Mouse (Mus musculus) ES-Bruce4 (cell line): Measurements from ENCODE around the gene Rgs3. TPM values are rescaled to one million over a fixed set of nuclear protein-coding genes. Genes with fewer than 3 reads are reported as not detected.
A peak's percentile ranks its signal among the peaks of the same experiment; 100 is the strongest.

Source experiments
- H3K27ac ChIP-seq: 2 replicates; pipeline ENCODE4 v1.5.1; 2012; ENCODE audit warnings: low read length, inconsistent platforms; ENCODE audit not compliant: insufficient read depth
- H3K27me3 ChIP-seq: 2 replicates; pipeline ENCODE4 v1.6.1; 2012; ENCODE audit warnings: mild to moderate bottlenecking, low read length, inconsistent platforms; ENCODE audit not compliant: control insufficient read depth, poor library complexity, insufficient read depth, severe bottlenecking
- H3K36me3 ChIP-seq: 2 replicates; pipeline ENCODE4 v1.6.1; 2012; ENCODE audit warnings: inconsistent platforms, mild to moderate bottlenecking, low read length, moderate library complexity; ENCODE audit not compliant: control insufficient read depth, poor library complexity, insufficient read depth, severe bottlenecking
- H3K4me1 ChIP-seq: one replicate; pipeline ENCODE4 v1.8.1; 2011; ENCODE audit warnings: low read length; ENCODE audit not compliant: control insufficient read depth, insufficient read depth
- H3K4me3 ChIP-seq: 2 replicates; pipeline ENCODE4 v1.5.1; 2011; ENCODE audit warnings: low read depth, mild to moderate bottlenecking, low read length
- H3K9ac ChIP-seq: 2 replicates; pipeline ENCODE4 v1.6.1; 2012; ENCODE audit warnings: low read depth, mild to moderate bottlenecking, inconsistent platforms; ENCODE audit not compliant: poor library complexity, severe bottlenecking
- H3K9me3 ChIP-seq: replicated peaks from 2 replicates; pipeline ENCODE4 v1.6.1; 2012; ENCODE audit warnings: mild to moderate bottlenecking, low read length, inconsistent platforms; ENCODE audit not compliant: control insufficient read depth, poor library complexity, insufficient read depth, severe bottlenecking
- CTCF ChIP-seq: IDR thresholded peaks from one replicate; pipeline ENCODE4 v1.8.1; 2011; ENCODE audit warnings: low read depth, low read length
- EP300 ChIP-seq: IDR thresholded peaks from 2 replicates; pipeline ENCODE4 v1.6.1; 2011; ENCODE audit warnings: low read depth, low read length; ENCODE audit not compliant: insufficient read depth
- POLR2A ChIP-seq: IDR thresholded peaks from one replicate; pipeline ENCODE4 v1.8.1; 2011; ENCODE audit warnings: low read length; ENCODE audit not compliant: insufficient read depth
- polyA plus RNA-seq: library from polyadenylated mRNA; stranded (reverse); fragments of >200 nt; gene quantifications from 2 replicates; pipeline ENCODE4 v1.2.4, GENCODE M21; 2011; ENCODE audit warnings: low read depth; ENCODE audit not compliant: missing spikeins, insufficient read depth, insufficient read length

The Rgs3 gene
- polyA plus RNA-seq, 1 experiment = 15.3 TPM

DNA sequence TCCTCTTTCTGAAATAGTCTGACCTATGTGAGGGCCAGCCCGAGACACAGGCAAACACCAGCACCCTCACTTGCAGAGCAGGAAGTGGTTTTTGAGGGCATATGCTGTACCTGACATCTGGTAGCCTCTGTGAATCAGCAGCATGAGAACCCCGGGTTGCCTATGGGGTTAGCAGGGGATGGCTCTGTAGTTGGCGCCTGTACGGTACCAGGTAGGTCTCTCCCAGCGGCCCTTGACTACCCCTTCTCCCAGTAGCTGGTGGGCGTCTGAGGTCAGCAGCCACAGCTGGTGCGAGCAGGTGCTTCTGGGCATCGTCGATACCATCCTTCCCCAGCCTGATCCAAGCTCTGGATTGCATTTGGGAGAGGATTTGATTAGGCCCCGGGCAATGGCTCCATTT, 125.6 kb downstream of the Rgs3 start:
- Histone ChIP-seq H3K9me3 (no peaks in the 10 kb centered on the region), H3K36me3 (no peaks in the 10 kb centered on the region), H3K4me3 (no peak overlapping the region), H3K9ac (no peak overlapping the region), H3K4me1 (no peaks in the 10 kb centered on the region), H3K27ac (no peak overlapping the region), H3K27me3 (no peaks in the 10 kb centered on the region)
- no peak for TF ChIP-seq POLR2A
- no peak for TF ChIP-seq EP300
- TF ChIP-seq CTCF = no peak

DNA sequence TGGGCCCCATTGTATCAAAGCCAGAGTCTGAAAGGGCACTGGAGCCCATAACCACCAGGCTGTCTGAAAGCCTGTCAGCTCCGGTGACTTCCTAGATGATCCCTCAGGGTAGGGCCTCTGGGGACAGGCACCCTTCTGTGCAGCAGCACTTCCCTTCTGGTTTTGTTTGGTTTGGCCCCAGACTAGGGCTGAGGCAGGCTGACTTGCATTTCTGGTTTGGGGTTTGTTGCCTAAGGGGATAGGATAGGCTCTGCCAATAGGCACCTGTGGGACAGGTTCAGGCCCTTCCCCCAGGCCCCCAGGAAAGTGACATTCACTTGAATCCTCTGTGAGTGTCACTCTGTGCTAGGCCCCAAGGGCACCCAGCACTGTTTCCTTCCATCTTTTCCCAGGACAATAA, 127.1 kb downstream of the Rgs3 start:
- no peak for TF ChIP-seq CTCF
- TF ChIP-seq POLR2A = no peak
- TF ChIP-seq EP300 = no peak
- Histone ChIP-seq H3K27me3 (no peaks in the 10 kb centered on the region), H3K4me3 (no peak overlapping the region), H3K9me3 (no peaks in the 10 kb centered on the region), H3K4me1 (no peaks in the 10 kb centered on the region), H3K36me3 (no peaks in the 10 kb centered on the region), H3K9ac (no peak overlapping the region), H3K27ac (no peak overlapping the region)

DNA sequence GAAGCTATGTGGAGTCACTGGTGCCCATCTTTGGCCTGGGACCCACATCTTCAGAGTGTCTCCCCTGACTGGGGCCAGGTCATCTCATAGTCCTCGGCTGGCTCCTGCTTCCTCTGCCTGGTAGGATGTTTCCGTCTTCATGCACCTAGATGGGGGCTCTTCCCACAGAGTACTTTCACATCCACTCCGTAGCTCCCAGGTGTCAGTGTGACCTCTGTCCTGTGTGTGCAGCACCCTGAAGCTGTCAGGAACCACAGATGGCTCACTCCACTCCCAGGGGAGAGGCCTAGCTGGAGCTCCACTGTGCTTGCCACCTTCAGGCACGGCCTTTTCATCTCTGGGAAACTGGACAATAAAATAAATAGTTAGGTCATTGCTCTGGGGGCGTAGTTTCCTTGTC, 128.5 kb downstream of the Rgs3 start:
- Histone ChIP-seq H3K4me3 (no peak overlapping the region), H3K9ac (no peak overlapping the region), H3K36me3 (no peaks in the 10 kb centered on the region), H3K27ac (no peak overlapping the region), H3K9me3 (no peaks in the 10 kb centered on the region), H3K4me1 (no peaks in the 10 kb centered on the region), H3K27me3 (no peaks in the 10 kb centered on the region)
- TF ChIP-seq CTCF (no peak), POLR2A (no peak), EP300 (no peak)

DNA sequence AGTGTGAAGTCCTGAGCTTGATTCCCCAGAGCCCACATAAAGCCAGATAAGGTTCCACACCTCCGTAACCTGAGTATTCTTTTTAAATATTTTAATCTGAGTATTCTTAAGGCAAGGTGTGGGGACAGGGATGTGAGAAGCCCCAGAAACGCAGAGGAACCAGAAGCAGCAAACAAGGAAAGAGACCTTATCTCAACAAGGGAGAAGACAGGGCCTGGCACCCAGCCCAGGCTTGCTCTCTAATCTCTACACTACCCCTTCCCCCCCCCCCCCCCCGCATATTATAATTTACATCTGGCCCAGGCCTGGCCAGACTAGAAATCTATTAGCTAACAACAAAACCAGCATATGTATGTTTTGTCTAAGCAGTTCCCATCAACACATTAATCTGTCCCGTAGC, 131.3 kb downstream of the Rgs3 start:
- Histone ChIP-seq H3K9ac (no peak overlapping the region), H3K4me1 (no peaks in the 10 kb centered on the region), H3K27ac (no peak overlapping the region), H3K36me3 (no peaks in the 10 kb centered on the region), H3K4me3 (no peak overlapping the region), H3K9me3 (no peaks in the 10 kb centered on the region), H3K27me3 (no peaks in the 10 kb centered on the region)
- no peak for TF ChIP-seq EP300
- no peak for TF ChIP-seq CTCF
- no peak for TF ChIP-seq POLR2A

DNA sequence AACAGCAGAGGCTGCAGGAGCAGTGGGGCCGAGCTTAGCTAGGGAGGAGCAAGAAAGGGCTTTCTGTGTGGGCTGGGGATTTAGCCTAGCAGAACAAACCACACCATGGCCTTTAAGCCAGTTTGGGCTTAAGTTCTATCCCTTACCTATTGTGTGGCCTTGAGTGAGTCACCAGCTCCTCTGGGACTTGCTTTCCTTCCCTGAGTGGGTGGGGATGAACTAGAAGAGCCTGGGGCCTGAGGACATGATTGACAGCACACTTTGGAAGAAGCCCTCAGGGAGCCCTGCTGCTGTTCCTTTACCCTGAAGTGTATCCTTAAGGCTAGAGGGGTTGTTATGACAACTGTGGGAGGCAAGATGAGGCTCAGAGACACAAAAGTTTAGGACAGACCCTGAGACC, 132.0 kb downstream of the Rgs3 start:
- no peaks in the 10 kb centered on the region for H3K36me3 ChIP-seq

DNA sequence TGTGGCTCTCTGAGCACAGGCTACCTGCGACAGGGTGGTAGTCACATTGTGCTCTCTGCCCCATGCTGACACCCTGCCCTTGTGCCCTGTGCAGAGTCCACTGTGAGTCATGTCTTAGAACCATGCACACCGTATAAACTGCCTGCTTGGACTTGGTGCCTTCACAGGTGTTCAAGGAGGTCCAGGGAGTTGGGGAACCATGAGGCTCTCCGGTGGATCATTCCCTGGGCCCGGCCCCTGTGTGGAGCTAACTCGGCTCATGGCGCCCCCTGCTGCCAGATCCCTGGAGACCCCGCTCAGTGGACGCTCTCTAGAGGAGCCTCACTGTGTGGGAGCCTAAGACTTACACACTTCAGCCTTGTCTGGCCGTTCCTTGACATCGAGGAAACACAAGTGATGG, 134.2 kb downstream of the Rgs3 start:
- TF ChIP-seq POLR2A (no peak), EP300 (no peak), CTCF (peak; percentile 66)
- Histone ChIP-seq H3K4me3 (no peak overlapping the region), H3K9ac (no peak overlapping the region), H3K9me3 (no peaks in the 10 kb centered on the region), H3K27ac (no peak overlapping the region), H3K27me3 (no peaks in the 10 kb centered on the region), H3K4me1 (no peaks in the 10 kb centered on the region), H3K36me3 (no peaks in the 10 kb centered on the region)

More for the DNA sequence above, 132.0 kb downstream of the Rgs3 start:
- H3K4me1 ChIP-seq = no peaks in the 10 kb centered on the region
- H3K4me3 ChIP-seq = no peak overlapping the region
- no peak overlapping the region for H3K27ac ChIP-seq
- no peaks in the 10 kb centered on the region for H3K27me3 ChIP-seq
- no peaks in the 10 kb centered on the region for H3K9me3 ChIP-seq
- TF ChIP-seq CTCF (no peak), EP300 (no peak), POLR2A (no peak)
- H3K9ac ChIP-seq = no peak overlapping the region
